Mouse (Mus musculus): ENCODE results near the gene Higd1c. TPM values are rescaled to one million over a fixed set of nuclear protein-coding genes. Genes with fewer than 3 reads are reported as not detected.
A peak's percentile ranks its signal among the peaks of the same experiment; 100 is the strongest.
"Not testable (repeated sequence)": the region's sequence is repeated elsewhere in the genome, so short reads cannot be mapped to it uniquely, and the experiment has no call there.

Gene Higd1c
- total RNA-seq, 2 experiments from 2014 or later, result not detected

- ATAC-seq (replicated peaks; ENCODE audit: low FRiP score, poor library complexity, severe bottlenecking), result no peak
Measured at GRCm38 (mm10) chr15:100402798-100403197, 38.5 kb downstream of the Higd1c start.

GRCm38 (mm10) chr15:100403318-100404000 is 39.1 kb downstream of the Higd1c start:
- no peak for ATAC-seq (replicated peaks; ENCODE audit: low FRiP score, poor library complexity, severe bottlenecking)

- ATAC-seq (replicated peaks; ENCODE audit: low FRiP score, poor library complexity, severe bottlenecking), result no peak
Measured at GRCm38 (mm10) chr15:100406088-100406487, 41.7 kb downstream of the Higd1c start.

- peak; percentile 96 for ATAC-seq (replicated peaks; ENCODE audit: low FRiP score, poor library complexity, severe bottlenecking)
Measured at GRCm38 (mm10) chr15:100410918-100411672, 46.8 kb downstream of the Higd1c start.

GRCm38 (mm10) chr15:100411731-100412130 is 47.4 kb downstream of the Higd1c start:
- ATAC-seq (replicated peaks; ENCODE audit: low FRiP score, poor library complexity, severe bottlenecking), result no peak

- ATAC-seq (replicated peaks; ENCODE audit: low FRiP score, poor library complexity, severe bottlenecking), result no peak
Measured at GRCm38 (mm10) chr15:100413306-100413705, 49.0 kb downstream of the Higd1c start.

- no peak for ATAC-seq (replicated peaks; ENCODE audit: low FRiP score, poor library complexity, severe bottlenecking)
Measured at GRCm38 (mm10) chr15:100414011-100414410, 49.7 kb downstream of the Higd1c start.

- ATAC-seq (replicated peaks; ENCODE audit: low FRiP score, poor library complexity, severe bottlenecking), result no peak
Measured at GRCm38 (mm10) chr15:100414942-100415341, 50.6 kb downstream of the Higd1c start.

- ATAC-seq (replicated peaks; ENCODE audit: low FRiP score, poor library complexity, severe bottlenecking), result no peak
Measured at GRCm38 (mm10) chr15:100415684-100416083, 51.3 kb downstream of the Higd1c start.

GRCm38 (mm10) chr15:100417854-100418450 is 53.6 kb downstream of the Higd1c start:
- no peak for ATAC-seq (replicated peaks; ENCODE audit: low FRiP score, poor library complexity, severe bottlenecking)

GRCm38 (mm10) chr15:100419311-100419710 is 55.0 kb downstream of the Higd1c start:
- ATAC-seq (replicated peaks; ENCODE audit: low FRiP score, poor library complexity, severe bottlenecking), result no peak

- peak; percentile 70 for ATAC-seq (replicated peaks; ENCODE audit: low FRiP score, poor library complexity, severe bottlenecking)
Measured at GRCm38 (mm10) chr15:100419901-100420745, 55.8 kb downstream of the Higd1c start.

GRCm38 (mm10) chr15:100421059-100421757 is 56.9 kb downstream of the Higd1c start:
- no peak for ATAC-seq (replicated peaks; ENCODE audit: low FRiP score, poor library complexity, severe bottlenecking)

- not testable (repeated sequence) for ATAC-seq (replicated peaks; ENCODE audit: low FRiP score, poor library complexity, severe bottlenecking)
Measured at GRCm38 (mm10) chr15:100421758-100422197, 57.4 kb downstream of the Higd1c start, which contains the start of gene Gm5475. Gene Gm5475, plus strand, starts transcription at chr15:100422147.

GRCm38 (mm10) chr15:100422476-100422875 is 58.1 kb downstream of the Higd1c start:
- ATAC-seq (replicated peaks; ENCODE audit: low FRiP score, poor library complexity, severe bottlenecking), result no peak

GRCm38 (mm10) chr15:100422899-100423860 is 58.8 kb downstream of the Higd1c start:
- ATAC-seq (replicated peaks; ENCODE audit: low FRiP score, poor library complexity, severe bottlenecking), result peak; percentile 82

- 0 out of 2 replicates have a peak, but pooled peaks have one; percentile 12 for ATAC-seq (replicated peaks; ENCODE audit: low FRiP score, poor library complexity, severe bottlenecking)
Measured at GRCm38 (mm10) chr15:100423916-100424315, 59.6 kb downstream of the Higd1c start.
